Mouse (Mus musculus) hindbrain, embryonic 16.5 days (tissue): Measurements from ENCODE around the gene Magea5. TPM values are rescaled to one million over a fixed set of nuclear protein-coding genes. Genes with fewer than 3 reads are reported as not detected.
"Not testable (repeated sequence)": the region's sequence is repeated elsewhere in the genome, so short reads cannot be mapped to it uniquely, and the experiment has no call there.

ENCODE experiments used
- ATAC-seq: fragments of 200-750 bp; cut with Nextera tagmentation; 2 replicates; pipeline ENCODE4 v1.8.0; 2017; ENCODE audit warnings: moderate TSS enrichment, moderate library complexity
- H3K27ac ChIP-seq: fragments of 300-500 bp; sonication (generic); 2 replicates; pipeline ENCODE4 v1.5.1; 2014; ENCODE audit warnings: low read depth, mild to moderate bottlenecking, control low read depth, low read length, moderate library complexity
- H3K27me3 ChIP-seq: fragments of 300-500 bp; sonication (generic); replicated peaks from 2 replicates; pipeline ENCODE4 v1.6.1; 2014; ENCODE audit warnings: low read length; ENCODE audit not compliant: control insufficient read depth, insufficient read depth
- H3K36me3 ChIP-seq: fragments of 300-500 bp; sonication (generic); 2 replicates; pipeline ENCODE4 v1.6.1; 2014; ENCODE audit warnings: mild to moderate bottlenecking, low read length, moderate library complexity, mixed read lengths; ENCODE audit not compliant: control insufficient read depth, insufficient read depth
- H3K4me1 ChIP-seq: fragments of 300-500 bp; sonication (generic); 2 replicates; pipeline ENCODE4 v1.6.1; 2014; ENCODE audit warnings: low read depth, low read length; ENCODE audit not compliant: control insufficient read depth, insufficient read depth
- H3K4me2 ChIP-seq: fragments of 300-500 bp; sonication (generic); 2 replicates; pipeline ENCODE4 v1.6.1; 2014; ENCODE audit warnings: mild to moderate bottlenecking, low read length, control low read depth, moderate library complexity
- H3K4me3 ChIP-seq: fragments of 300-500 bp; sonication (generic); 2 replicates; pipeline ENCODE4 v1.5.1; 2014; ENCODE audit warnings: mild to moderate bottlenecking, low read length, control low read depth, moderate library complexity
- H3K9ac ChIP-seq: fragments of 300-500 bp; sonication (generic); 2 replicates; pipeline ENCODE4 v1.6.1; 2014; ENCODE audit warnings: low read depth, mild to moderate bottlenecking, control low read depth, low read length, moderate library complexity
- H3K9me3 ChIP-seq: fragments of 300-500 bp; sonication (generic); 2 replicates; pipeline ENCODE4 v1.6.1; 2014; ENCODE audit warnings: mild to moderate bottlenecking, low read length, moderate library complexity; ENCODE audit not compliant: control insufficient read depth
- WGBS: fragments of 180-500 bp; shearing (Covaris S2); extraction: QIAGEN DNeasy Blood & Tissue Kit; methylation state at CpG from one replicate; pipeline ENCODE4 v1.1.7; 2014; 5-methylcytosine and 5-hydroxymethylcytosine counted together
- polyA plus RNA-seq: library from polyadenylated mRNA; unstranded; fragments of >200 nt; fragmentation: Nextera tagmentation; extraction: Ambion mirVana; gene quantifications from 2 replicates; pipeline ENCODE4 v1.2.1, GENCODE M21; 2015

Gene Magea5
- polyA plus RNA-seq: not detected in 2 replicates

- H3K27ac ChIP-seq, H3K4me2 ChIP-seq, H3K4me3 ChIP-seq, H3K27me3 ChIP-seq, H3K4me1 ChIP-seq, H3K9me3 ChIP-seq, ATAC-seq, H3K36me3 ChIP-seq, H3K9ac ChIP-seq: not testable (repeated sequence)
- WGBS: 94% methylated on average over 12 of the region's 16 CpGs
These were observed at the start of gene Magea5 for GRCm38 (mm10) chrX:155063045-155063444. Gene Magea5, minus strand, starts transcription at chrX:155063145.

DNA sequence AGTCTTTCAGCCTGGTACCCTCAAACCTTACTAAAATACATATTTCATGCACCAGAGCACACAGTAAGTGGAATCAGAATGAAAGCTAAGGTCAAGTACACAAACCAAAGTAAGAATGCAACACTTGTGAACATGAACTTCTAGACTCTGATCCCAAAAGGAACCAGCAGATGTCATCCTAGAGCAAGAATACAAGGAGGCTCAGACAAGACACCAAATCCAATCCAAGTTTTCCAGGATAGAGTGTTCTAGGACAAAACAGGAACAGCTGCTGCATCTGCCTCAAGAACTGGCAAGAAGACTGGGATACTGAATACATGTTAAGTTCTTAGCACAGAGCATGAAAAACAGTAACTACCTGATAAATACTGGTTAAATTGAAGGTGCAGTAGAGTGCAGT lies 35.1 kb upstream of the Magea5 start:
- H3K4me3 ChIP-seq: no peak overlapping the region
- no peaks in the 10 kb centered on the region for H3K9me3 ChIP-seq
- ATAC-seq: no peak
- H3K4me2 ChIP-seq: no peak overlapping the region
- H3K27me3 ChIP-seq: no peaks in the 10 kb centered on the region
- no peak overlapping the region for H3K9ac ChIP-seq
- H3K27ac ChIP-seq: no peak overlapping the region
- no peaks in the 10 kb centered on the region for H3K36me3 ChIP-seq
- no peaks in the 10 kb centered on the region for H3K4me1 ChIP-seq

DNA sequence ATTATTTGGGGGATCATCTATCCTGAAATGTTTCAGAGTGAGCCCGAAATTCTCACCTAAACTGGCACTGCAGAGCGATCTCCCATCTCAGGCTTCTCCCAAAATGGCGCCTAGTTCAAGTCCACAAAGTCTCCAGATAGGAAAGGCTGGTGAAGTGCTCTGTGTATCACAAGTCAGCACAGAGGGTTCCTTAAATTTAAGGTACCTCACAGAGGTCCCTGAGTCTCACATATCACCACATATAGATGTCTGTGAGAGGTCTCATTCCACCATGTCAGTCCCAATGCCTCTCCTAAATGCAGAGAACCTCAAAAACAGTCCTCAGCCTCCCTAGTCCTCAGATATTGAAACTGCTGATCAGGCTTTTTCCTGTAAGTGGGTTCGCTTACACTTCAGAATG lies 30.6 kb upstream of the Magea5 start, which contains the start of gene Magea2:
Gene Magea2 (minus strand): TSS at position 101 of the 400 bp plus-strand sequence.
- H3K4me3 ChIP-seq, H3K27me3 ChIP-seq, H3K27ac ChIP-seq, H3K9me3 ChIP-seq, H3K4me1 ChIP-seq, H3K4me2 ChIP-seq, H3K36me3 ChIP-seq, ATAC-seq, H3K9ac ChIP-seq: not testable (repeated sequence)
- WGBS: 83% methylated on average over 2 of the region's 4 CpGs

- not testable (repeated sequence) for H3K4me3 ChIP-seq, H3K9me3 ChIP-seq, ATAC-seq, H3K9ac ChIP-seq, H3K27ac ChIP-seq, H3K4me1 ChIP-seq, H3K36me3 ChIP-seq, H3K27me3 ChIP-seq, H3K4me2 ChIP-seq
- 100% methylated on average over 1 of the region's 2 CpGs for WGBS
These were observed 26.7 kb upstream of the Magea5 start, which contains the start of gene Magea1 for GRCm38 (mm10) chrX:155089693-155090092. Gene Magea1, minus strand, starts transcription at chrX:155089793.

Other genes with a start within 250 kb of the Magea5 start
- not detected in 2 replicates for gene Cldn34b1, start 172.9 kb downstream of the Magea5 start, polyA plus RNA-seq
- not detected in 2 replicates for gene Magea6, start 127.2 kb downstream of the Magea5 start, polyA plus RNA-seq
- not detected in 2 replicates for gene Magea3, start 113.6 kb downstream of the Magea5 start, polyA plus RNA-seq
- not detected in 2 replicates for gene Magea8, start 67.3 kb downstream of the Magea5 start, polyA plus RNA-seq
- not detected in 2 replicates for gene Magea1, start 26.6 kb upstream of the Magea5 start, polyA plus RNA-seq
- not detected in 2 replicates for gene Magea2, start 30.5 kb upstream of the Magea5 start, polyA plus RNA-seq
- gene Cldn34b2, start 65.3 kb upstream of the Magea5 start, polyA plus RNA-seq: not detected in 2 replicates
- 82.5 and 92.3 TPM in 2 replicates for gene Sat1, start 153.3 kb upstream of the Magea5 start, polyA plus RNA-seq
- 44.3 and 50.9 TPM in 2 replicates for gene Acot9, start 199.3 kb upstream of the Magea5 start, polyA plus RNA-seq